Mouse (Mus musculus) cortical plate, adult 2 months (tissue): Measurements from ENCODE around the gene Zfp451. TPM values are rescaled to one million over a fixed set of nuclear protein-coding genes. Genes with fewer than 3 reads are reported as not detected.

Source experiments
- H3K27ac ChIP-seq: fragments of 200-500 bp; 2 replicates; pipeline ENCODE4 v1.5.1; 2012; ENCODE audit warnings: low read length, control low read depth, inconsistent platforms; ENCODE audit not compliant: insufficient read depth
- H3K4me1 ChIP-seq: fragments of 200-500 bp; 2 replicates; pipeline ENCODE4 v1.6.1; 2011; ENCODE audit warnings: low read length; ENCODE audit not compliant: control insufficient read depth, insufficient read depth
- H3K4me3 ChIP-seq: fragments of 200-500 bp; 2 replicates; pipeline ENCODE4 v1.5.1; 2011; ENCODE audit warnings: mild to moderate bottlenecking, low read length, control low read depth; ENCODE audit not compliant: insufficient read depth
- CTCF ChIP-seq: fragments of 200-500 bp; IDR thresholded peaks from 2 replicates; pipeline ENCODE4 v1.5.1; 2011; ENCODE audit warnings: mild to moderate bottlenecking, control low read depth, low read length; ENCODE audit not compliant: insufficient read depth; ENCODE audit errors: extremely low read depth
- POLR2A ChIP-seq: fragments of 200-500 bp; IDR thresholded peaks from 2 replicates; pipeline ENCODE4 v1.6.1; 2011; ENCODE audit warnings: mild to moderate bottlenecking, low read length, control low read depth; ENCODE audit not compliant: insufficient read depth; ENCODE audit errors: extremely low read depth
- polyA plus RNA-seq: library from polyadenylated mRNA; depleted of rRNA; stranded (reverse); fragments of >200 nt; gene quantifications from 2 replicates; pipeline ENCODE4 v1.2.3, GENCODE M21; 2012; rRNA removed

Zfp451 gene
- polyA plus RNA-seq, 1 experiment = 25.2 TPM

GRCm38 (mm10) chr1:33721020-33721419 lies 93.4 kb downstream of the Zfp451 start:
- TF ChIP-seq POLR2A (no peak), CTCF (no peak)
- Histone ChIP-seq H3K4me3 (peak overlapping the region; percentile 35; the same call in 1 of the 2 replicates), H3K4me1 (no peaks in the 10 kb centered on the region; the same call in 1 of the 2 replicates), H3K27ac (no peak overlapping the region)

- Histone ChIP-seq H3K27ac (peak overlapping the region; percentile 24), H3K4me3 (peak overlapping the region; percentile 35), H3K4me1 (no peaks in the 10 kb centered on the region; the same call in 1 of the 2 replicates)
- TF ChIP-seq POLR2A = no peak
- TF ChIP-seq CTCF = no peak
Observed at GRCm38 (mm10) chr1:33720231-33720630, 94.2 kb downstream of the Zfp451 start.

- peak within 1 kb of the TSS; percentile 35 for H3K4me3 ChIP-seq
- peak within 1 kb of the TSS; percentile 26 for H3K27ac ChIP-seq
- TF ChIP-seq POLR2A (peak; percentile 91), CTCF (no peak)
- H3K4me1 ChIP-seq = no peaks in the 10 kb centered on the region; the same call in 1 of the 2 replicates
Observed at GRCm38 (mm10) chr1:33719733-33720225, 94.6 kb downstream of the Zfp451 start, which contains the start of gene Rab23. Rab23 (plus strand) TSS chr1:33719887.

- TF ChIP-seq CTCF (no peak), POLR2A (no peak)
- H3K4me1 ChIP-seq = no peaks in the 10 kb centered on the region; the same call in 1 of the 2 replicates
Observed at GRCm38 (mm10) chr1:33717636-33718035, 96.8 kb downstream of the Zfp451 start.

GRCm38 (mm10) chr1:33714796-33715195 lies 99.6 kb downstream of the Zfp451 start:
- TF ChIP-seq POLR2A (no peak), CTCF (no peak)
- no peak overlapping the region for H3K27ac ChIP-seq
- H3K4me1 ChIP-seq = no peaks in the 10 kb centered on the region
- no peak overlapping the region for H3K4me3 ChIP-seq

More at GRCm38 (mm10) chr1:33717636-33718035, 96.8 kb downstream of the Zfp451 start:
- H3K27ac ChIP-seq = no peak overlapping the region
- no peak overlapping the region for H3K4me3 ChIP-seq

- Histone ChIP-seq H3K4me1 (no peaks in the 10 kb centered on the region), H3K27ac (no peak overlapping the region), H3K4me3 (no peak overlapping the region)
- no peak for TF ChIP-seq CTCF
- no peak for TF ChIP-seq POLR2A
Observed at GRCm38 (mm10) chr1:33712026-33712425, 102.4 kb downstream of the Zfp451 start.

Other genes starting within 250 kb of the Zfp451 start
- gene Prim2, start 144.8 kb downstream of the Zfp451 start, polyA plus RNA-seq = 8.9 and 9.9 TPM in 2 replicates
- gene Rab23, start 94.7 kb downstream of the Zfp451 start, polyA plus RNA-seq = 17.5 and 20.5 TPM in 2 replicates
- gene Bag2, start 56.8 kb downstream of the Zfp451 start, polyA plus RNA-seq = 17.3 and 17.5 TPM in 2 replicates
- 146 and 157 TPM in 2 replicates for gene Bend6, start 93.2 kb upstream of the Zfp451 start, polyA plus RNA-seq
- 88.5 TPM in 2 replicates for gene Dst, start 93.6 kb upstream of the Zfp451 start, polyA plus RNA-seq